Mouse (Mus musculus) thymus, adult 2 months (tissue): Measurements from ENCODE around the gene Mamdc2.

ENCODE experiments used
- CTCF ChIP-seq: fragments of 200-500 bp; IDR thresholded peaks from 2 replicates; pipeline ENCODE4 v1.5.1; 2012; ENCODE audit warnings: mild to moderate bottlenecking, control low read depth, low read length, moderate library complexity, borderline replicate concordance; ENCODE audit not compliant: control insufficient read depth, poor library complexity, insufficient read depth; ENCODE audit errors: extremely low read depth
- POLR2A ChIP-seq: fragments of 200-500 bp; IDR thresholded peaks from 2 replicates; pipeline ENCODE4 v1.6.1; 2012; ENCODE audit warnings: mild to moderate bottlenecking, low read length, control low read depth, moderate library complexity; ENCODE audit not compliant: control insufficient read depth, poor library complexity, insufficient read depth; ENCODE audit errors: extremely low read depth

- TF ChIP-seq POLR2A (no peak), CTCF (no peak)
These were observed 48.3 kb upstream of the Mamdc2 start for GRCm38 (mm10) chr19:23496536-23496935.
